Mouse (Mus musculus) bone marrow, adult 2 months (tissue): ENCODE data around the gene Dock2.

Experiments
- CTCF ChIP-seq: fragments of 200-500 bp; IDR thresholded peaks from 2 replicates; pipeline ENCODE4 v1.5.1; 2011; ENCODE audit warnings: low read length, control low read depth; ENCODE audit not compliant: control insufficient read depth, insufficient read depth
- POLR2A ChIP-seq: fragments of 200-500 bp; IDR thresholded peaks from 2 replicates; pipeline ENCODE4 v1.6.1; 2011; ENCODE audit warnings: low read depth, mild to moderate bottlenecking, control low read depth, low read length, borderline replicate concordance; ENCODE audit not compliant: control insufficient read depth

GRCm38 (mm10) chr11:34506390-34506789 is 277.3 kb downstream of the Dock2 start:
- no peak for TF ChIP-seq POLR2A
- no peak for TF ChIP-seq CTCF
